Mouse (Mus musculus) small intestine, adult 2 months (tissue): ENCODE data around the gene Fa2h. TPM values are rescaled to one million over a fixed set of nuclear protein-coding genes. Genes with fewer than 3 reads are reported as not detected.
A peak's percentile ranks its signal among the peaks of the same experiment; 100 is the strongest.

Source experiments
- H3K27ac ChIP-seq: fragments of 200-500 bp; 2 replicates; pipeline ENCODE4 v1.5.1; 2012; ENCODE audit warnings: low read depth, low read length, control low read depth, inconsistent platforms; ENCODE audit not compliant: insufficient read depth
- H3K27me3 ChIP-seq: fragments of 200-500 bp; 2 replicates; pipeline ENCODE4 v1.6.1; 2012; ENCODE audit warnings: mild to moderate bottlenecking, moderate library complexity, low read length, inconsistent platforms; ENCODE audit not compliant: control insufficient read depth, insufficient read depth
- H3K36me3 ChIP-seq: fragments of 200-500 bp; 2 replicates; pipeline ENCODE4 v1.6.1; 2012; ENCODE audit warnings: mild to moderate bottlenecking, low read length, control low read depth, inconsistent platforms; ENCODE audit not compliant: control insufficient read depth, insufficient read depth
- H3K4me1 ChIP-seq: fragments of 200-500 bp; 2 replicates; pipeline ENCODE4 v1.6.1; 2012; ENCODE audit warnings: low read length, inconsistent platforms, mixed read lengths; ENCODE audit not compliant: control insufficient read depth, insufficient read depth, insufficient read length
- H3K4me3 ChIP-seq: fragments of 200-500 bp; 2 replicates; pipeline ENCODE4 v1.5.1; 2012; ENCODE audit warnings: low read depth, mild to moderate bottlenecking, control low read depth, inconsistent platforms, low read length, moderate library complexity
- CTCF ChIP-seq: fragments of 200-500 bp; IDR thresholded peaks from 2 replicates; pipeline ENCODE4 v1.5.1; 2012; ENCODE audit warnings: low read depth, mild to moderate bottlenecking, control low read depth, inconsistent platforms, low read length, moderate library complexity, mixed read lengths; ENCODE audit not compliant: insufficient replicate concordance, insufficient read length; ENCODE audit errors: extremely low read depth
- POLR2A ChIP-seq: fragments of 200-500 bp; IDR thresholded peaks from 2 replicates; pipeline ENCODE4 v1.6.1; 2012; ENCODE audit warnings: low read depth, mild to moderate bottlenecking, control low read depth, inconsistent platforms, low read length, moderate library complexity
- WGBS: fragments of 180-500 bp; shearing (Covaris S2); methylation state at CpG from one replicate; pipeline ENCODE4 v1.1.7; 2018; 5-methylcytosine and 5-hydroxymethylcytosine counted together
- polyA plus RNA-seq: library from polyadenylated mRNA; depleted of rRNA; stranded (reverse); fragments of >200 nt; gene quantifications from 2 replicates; pipeline ENCODE4 v1.2.3, GENCODE M21; 2012

Fa2h gene
- polyA plus RNA-seq, 1 experiment = 0.19 TPM

GRCm38 (mm10) chr8:111375192-111375591, 18.4 kb downstream of the Fa2h start:
- H3K27ac ChIP-seq = no peak overlapping the region
- TF ChIP-seq POLR2A = no peak
- TF ChIP-seq CTCF = no peak
- no peak overlapping the region for H3K4me3 ChIP-seq
- no peaks in the 10 kb centered on the region for H3K27me3 ChIP-seq
- WGBS = 71% methylated on average over 6 of the region's 6 CpGs
- H3K36me3 ChIP-seq = no peaks in the 10 kb centered on the region
- H3K4me1 ChIP-seq = no peaks in the 10 kb centered on the region; the same call in 1 of the 2 replicates

- Histone ChIP-seq H3K27ac (no peak overlapping the region), H3K4me1 (peaks cover 11% of the 10 kb centered on the region), H3K27me3 (no peaks in the 10 kb centered on the region), H3K36me3 (no peaks in the 10 kb centered on the region), H3K4me3 (no peak overlapping the region)
- whole genome bisulfite sequencing = 81% methylated on average over 9 of the region's 9 CpGs
- TF ChIP-seq POLR2A (no peak), CTCF (no peak)
Measured at GRCm38 (mm10) chr8:111369711-111370110, 23.9 kb downstream of the Fa2h start.

GRCm38 (mm10) chr8:111367350-111367749, 26.3 kb downstream of the Fa2h start:
- 63% methylated on average over 8 of the region's 8 CpGs for WGBS
- H3K27ac ChIP-seq = peak overlapping the region; percentile 18; the same call in 1 of the 2 replicates
- H3K4me3 ChIP-seq = peak overlapping the region; percentile 38
- TF ChIP-seq POLR2A (no peak), CTCF (no peak)
- no peaks in the 10 kb centered on the region for H3K27me3 ChIP-seq
- H3K4me1 ChIP-seq = peaks cover 11% of the 10 kb centered on the region
- H3K36me3 ChIP-seq = no peaks in the 10 kb centered on the region

GRCm38 (mm10) chr8:111366610-111367234, 26.9 kb downstream of the Fa2h start:
- no peak for TF ChIP-seq POLR2A
- no peak for TF ChIP-seq CTCF
- Histone ChIP-seq H3K4me3 (peak overlapping the region; percentile 38), H3K27me3 (no peaks in the 10 kb centered on the region), H3K4me1 (peaks cover 11% of the 10 kb centered on the region), H3K36me3 (no peaks in the 10 kb centered on the region), H3K27ac (peak overlapping the region; percentile 18; the same call in 1 of the 2 replicates)
- WGBS = 18% methylated on average over 14 of the region's 14 CpGs

GRCm38 (mm10) chr8:111363489-111363888, 30.1 kb downstream of the Fa2h start:
- no peak overlapping the region for H3K27ac ChIP-seq
- no peaks in the 10 kb centered on the region for H3K27me3 ChIP-seq
- no peak for TF ChIP-seq POLR2A
- no peak for TF ChIP-seq CTCF
- H3K4me1 ChIP-seq = peaks cover 7% of the 10 kb centered on the region; the same call in 1 of the 2 replicates
- WGBS = 71% methylated on average over 8 of the region's 8 CpGs
- no peak overlapping the region for H3K4me3 ChIP-seq
- H3K36me3 ChIP-seq = no peaks in the 10 kb centered on the region

GRCm38 (mm10) chr8:111360579-111361209, 32.9 kb downstream of the Fa2h start:
- TF ChIP-seq CTCF = no peak
- TF ChIP-seq POLR2A = no peak
- no peak overlapping the region for H3K27ac ChIP-seq
- 77% methylated on average over 7 of the region's 7 CpGs for WGBS
- no peaks in the 10 kb centered on the region for H3K27me3 ChIP-seq
- no peak overlapping the region for H3K4me3 ChIP-seq
- H3K36me3 ChIP-seq = no peaks in the 10 kb centered on the region
- H3K4me1 ChIP-seq = no peaks in the 10 kb centered on the region

- TF ChIP-seq POLR2A = no peak
- TF ChIP-seq CTCF = no peak
- no peaks in the 10 kb centered on the region for H3K36me3 ChIP-seq
- H3K27me3 ChIP-seq = no peaks in the 10 kb centered on the region
- no peak overlapping the region for H3K27ac ChIP-seq
- H3K4me1 ChIP-seq = no peaks in the 10 kb centered on the region
- WGBS = 69% methylated on average over 5 of the region's 5 CpGs
- no peak overlapping the region for H3K4me3 ChIP-seq
Measured at GRCm38 (mm10) chr8:111359936-111360335, 33.7 kb downstream of the Fa2h start.
